Mouse (Mus musculus): Measurements from ENCODE around the gene Btc. TPM values are rescaled to one million over a fixed set of nuclear protein-coding genes. Genes with fewer than 3 reads are reported as not detected.

Gene Btc
- total RNA-seq, 2 experiments from 2014 or later: 1.0 to 1.8 TPM

DNA sequence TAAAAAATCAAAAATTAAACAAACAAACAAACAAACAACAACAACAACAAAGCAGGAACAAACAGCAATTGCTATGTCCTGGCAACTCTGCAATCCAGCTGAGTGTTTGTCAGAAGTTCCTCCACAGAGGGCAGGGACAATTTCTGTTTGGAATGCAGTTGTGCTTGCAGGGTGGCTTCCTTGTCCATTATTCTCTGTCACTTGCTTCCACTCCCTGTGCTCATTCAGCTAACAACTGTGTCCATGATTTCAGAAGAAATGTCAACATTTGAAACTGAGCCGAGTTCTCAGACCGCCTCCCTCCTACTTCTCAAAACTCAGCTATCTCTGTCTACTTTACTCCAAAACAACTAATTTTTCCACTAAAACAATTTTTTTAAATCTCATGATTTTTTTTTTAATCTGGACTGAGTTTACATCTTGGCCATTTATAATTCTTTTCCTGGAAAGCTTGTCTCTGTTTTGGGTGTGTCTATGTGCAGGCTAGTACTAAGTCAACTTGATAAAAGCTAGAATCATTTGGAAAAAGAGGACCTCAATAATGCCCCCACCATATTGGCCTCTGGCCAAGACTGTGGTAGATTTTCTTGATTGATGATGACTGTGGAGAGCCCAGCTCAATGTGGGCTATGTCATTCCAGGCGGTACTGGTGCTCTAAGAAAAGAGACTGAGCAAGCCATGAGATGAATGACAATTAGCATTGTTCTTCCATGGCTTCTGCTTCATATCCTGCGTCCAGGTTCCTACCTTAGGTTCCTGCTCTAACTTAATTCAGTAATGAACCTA is 70.5 kb downstream of the Btc start:
- DNase-seq (ENCODE audit: low spot score in 2 of 2): no peak

DNA sequence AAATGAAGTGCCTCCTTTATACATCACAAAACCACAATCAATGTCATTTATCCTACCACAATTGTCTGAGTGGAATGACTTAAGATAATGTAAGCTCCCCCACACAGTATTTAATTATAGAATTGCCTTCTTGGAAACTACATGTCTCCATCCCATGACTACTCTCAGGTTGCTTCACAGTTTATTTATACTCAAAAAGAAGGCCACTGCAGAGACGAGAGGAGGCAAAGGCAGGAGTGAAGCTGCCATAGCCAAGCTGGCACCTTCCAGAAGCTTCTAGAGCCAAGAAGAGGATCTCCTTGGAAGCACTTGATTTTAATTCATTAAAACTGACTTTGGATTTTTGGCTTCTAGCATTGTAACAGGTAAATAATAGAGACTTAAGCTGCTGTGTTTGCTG is 81.0 kb downstream of the Btc start:
- no peak for DNase-seq (ENCODE audit: low spot score in 2 of 2)

DNA sequence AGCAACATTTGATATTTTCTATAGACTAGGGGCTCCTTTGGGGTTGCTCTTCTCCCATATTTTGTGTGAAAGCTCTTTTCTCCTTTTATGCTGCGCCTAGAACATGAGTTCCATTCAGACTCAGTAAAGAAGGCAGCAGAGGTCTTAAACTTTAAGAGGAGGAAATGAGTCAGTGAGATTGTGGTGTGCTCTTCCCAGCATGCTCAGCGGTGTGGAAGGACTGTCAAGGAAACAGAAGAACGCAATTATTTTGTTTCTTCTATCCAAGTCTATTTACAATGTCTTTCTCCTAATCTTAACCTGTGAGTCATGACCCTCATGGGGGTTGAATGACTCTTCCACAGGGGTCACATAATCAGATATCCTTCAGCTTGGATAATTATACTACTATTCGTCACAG is 82.4 kb downstream of the Btc start:
- DNase-seq (ENCODE audit: low spot score in 2 of 2): no peak

DNA sequence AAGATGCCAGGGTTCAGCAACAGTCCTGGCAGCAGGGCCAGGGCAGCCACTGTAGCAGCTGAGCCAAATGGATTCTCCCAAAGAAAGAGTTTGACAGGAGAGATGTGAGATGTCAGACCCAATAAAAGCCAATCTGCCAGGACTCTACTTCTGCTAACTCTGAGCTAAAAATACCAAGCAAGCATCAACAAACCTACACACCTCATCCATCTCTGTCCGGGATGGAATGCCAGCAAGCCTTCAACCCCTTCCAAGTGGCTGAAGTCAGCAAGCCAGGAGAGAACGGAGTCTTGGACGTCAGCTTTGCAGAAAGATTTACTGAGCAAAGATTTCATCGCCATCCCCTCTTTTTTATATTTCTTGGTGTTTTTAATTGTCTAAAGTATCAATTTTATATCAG is 88.8 kb downstream of the Btc start:
- no peak for DNase-seq (ENCODE audit: low spot score in 2 of 2)

DNA sequence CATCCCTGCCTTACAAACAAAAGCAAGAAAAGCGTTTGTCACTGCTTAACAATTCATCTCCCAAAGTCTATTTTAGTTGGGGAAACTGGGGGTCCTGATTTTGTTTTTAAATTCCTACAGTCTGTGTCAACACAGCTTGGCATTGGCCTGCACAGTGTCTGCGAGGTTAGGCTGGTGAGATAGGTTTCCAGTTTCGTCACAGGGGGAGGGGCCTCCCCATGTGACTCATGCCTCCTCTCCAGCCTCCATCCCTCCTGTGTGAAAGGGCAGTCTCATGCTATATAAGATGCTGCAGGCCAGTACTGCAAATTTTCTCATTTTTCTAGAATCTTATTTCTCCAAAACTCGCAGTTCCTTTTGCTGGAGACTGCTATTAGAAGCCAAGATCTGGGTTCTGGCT is 91.0 kb downstream of the Btc start:
- no peak for DNase-seq (ENCODE audit: low spot score in 2 of 2)

DNA sequence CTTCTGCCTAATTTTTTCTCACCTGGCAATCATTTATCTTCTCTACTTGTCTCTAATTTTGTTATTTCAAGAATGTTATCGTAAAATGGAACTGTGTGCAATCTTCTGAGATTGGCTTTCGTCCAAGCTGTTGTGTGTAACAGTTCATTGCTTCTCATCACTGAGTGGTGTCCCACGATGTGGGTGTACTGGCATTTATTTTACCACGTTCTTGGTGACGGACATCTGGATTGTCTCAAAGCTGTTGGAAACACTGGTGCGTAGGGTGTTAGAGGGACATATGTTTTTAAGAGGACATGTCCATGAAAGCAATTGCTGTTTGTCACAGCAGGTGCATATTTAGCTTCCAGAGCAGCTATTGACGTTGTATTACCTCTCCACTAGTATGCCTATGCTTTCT is 94.2 kb downstream of the Btc start:
- DNase-seq (ENCODE audit: low spot score in 2 of 2): no peak

DNA sequence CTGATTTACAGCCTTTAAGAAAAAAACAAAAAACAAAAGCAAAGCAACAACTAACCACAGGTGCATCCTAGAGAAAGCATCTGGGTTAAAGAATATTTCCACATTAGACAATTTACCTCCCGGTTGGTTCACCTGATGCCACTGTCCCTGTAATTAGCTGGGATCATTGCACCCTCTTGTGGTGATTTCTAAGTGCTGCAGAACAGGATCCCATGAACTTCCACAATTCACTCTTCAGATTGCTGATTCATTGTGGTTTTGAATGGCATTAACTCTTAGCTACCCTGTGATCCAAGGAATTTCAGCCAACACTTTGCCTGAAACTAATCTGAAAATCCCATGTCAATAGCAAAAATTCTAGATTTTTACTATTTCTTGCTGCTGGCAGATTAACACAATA is 94.9 kb downstream of the Btc start:
- DNase-seq (ENCODE audit: low spot score in 2 of 2): peak in 1 of 2 experiments; percentile 15

Other genes starting within 250 kb of the Btc start
- gene Parm1, start 114.6 kb upstream of the Btc start, total RNA-seq (2021): 100 to 1,000 TPM; 109 to 127 TPM